Mouse (Mus musculus) macrophage (primary cell): ENCODE results near the gene Fam205c. TPM values are rescaled to one million over a fixed set of nuclear protein-coding genes. Genes with fewer than 3 reads are reported as not detected.
A peak's percentile ranks its signal among the peaks of the same experiment; 100 is the strongest.

Experiments used
- H3K27ac ChIP-seq: fragments of 350-480 bp; formaldehyde crosslinking; 2 replicates; pipeline ENCODE4 v1.9.0; 2021
- H3K36me3 ChIP-seq: fragments of 350-480 bp; formaldehyde crosslinking; 2 replicates; pipeline ENCODE4 v1.9.0; 2021; ENCODE audit errors: inconsistent target
- H3K4me3 ChIP-seq: fragments of 350-480 bp; formaldehyde crosslinking; 2 replicates; pipeline ENCODE4 v1.9.0; 2021; ENCODE audit errors: inconsistent target
- H3K79me2 ChIP-seq: fragments of 350-480 bp; formaldehyde crosslinking; 2 replicates; pipeline ENCODE4 v1.9.0; 2021; ENCODE audit errors: inconsistent target
- WGBS: methylation state at CpG from one replicate; pipeline ENCODE4 v1.1.7; 2026; ENCODE audit warnings: inconsistent platforms; ENCODE audit not compliant: missing documents; 5-methylcytosine and 5-hydroxymethylcytosine counted together
- polyA plus RNA-seq: library from polyadenylated mRNA; stranded (reverse); fragments of 250-400 nt; gene quantifications from 3 replicates; pipeline ENCODE4 v1.2.4, GENCODE M21; 2018; ENCODE audit warnings: inconsistent platforms

Fam205c gene
- polyA plus RNA-seq, 1 experiment from 2014 or later = not detected

DNA sequence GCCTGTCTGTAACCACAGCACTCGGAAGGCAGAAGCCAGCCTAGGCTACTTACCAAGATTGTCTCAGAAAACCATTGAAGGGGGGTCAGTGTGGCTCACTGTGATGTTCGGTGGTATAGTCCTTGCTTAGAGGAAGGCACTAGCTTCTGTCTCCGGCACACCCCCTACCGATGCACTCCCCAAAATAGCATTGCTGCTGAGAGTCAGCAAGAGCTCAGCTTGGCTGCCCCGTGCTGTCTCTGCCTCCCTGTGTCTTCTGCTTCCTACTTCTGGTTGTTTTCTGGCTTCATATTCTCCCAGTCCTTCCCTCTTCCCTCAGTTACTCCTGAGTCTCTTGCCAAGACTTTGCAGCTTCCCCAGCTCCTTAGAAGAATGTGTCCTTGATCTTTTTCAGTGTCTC is 26.8 kb upstream of the Fam205c start:
- WGBS = 51% methylated on average over 5 of the region's 5 CpGs
- no peak overlapping the region for H3K4me3 ChIP-seq

DNA sequence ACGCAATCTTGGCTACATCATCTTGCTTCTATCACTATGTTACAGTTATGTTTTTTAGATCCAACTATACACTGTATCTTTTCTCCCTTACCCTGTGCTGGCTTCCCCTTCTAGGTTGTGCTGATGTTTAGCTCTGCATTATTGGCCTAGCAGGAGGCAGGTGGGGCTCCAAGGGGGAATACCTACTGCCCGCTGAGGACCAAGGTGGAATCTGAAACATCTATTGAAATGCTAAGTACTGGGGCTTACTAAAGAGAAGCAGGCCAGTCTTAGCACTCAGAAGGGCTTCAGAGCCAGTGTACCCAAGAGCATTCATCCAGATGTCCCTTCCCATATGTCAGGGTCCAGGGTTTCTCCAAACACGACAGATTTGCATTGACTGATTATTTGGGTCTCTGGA is 24.9 kb upstream of the Fam205c start:
- H3K36me3 ChIP-seq = no peaks in the 10 kb centered on the region
- no peaks in the 10 kb centered on the region for H3K79me2 ChIP-seq
- H3K4me3 ChIP-seq = no peak overlapping the region
- no peak overlapping the region for H3K27ac ChIP-seq
- 91% methylated on average over 3 of the region's 3 CpGs for WGBS

More for the DNA sequence above, 26.8 kb upstream of the Fam205c start:
- Histone ChIP-seq H3K36me3 (no peaks in the 10 kb centered on the region), H3K27ac (no peak overlapping the region), H3K79me2 (no peaks in the 10 kb centered on the region)

DNA sequence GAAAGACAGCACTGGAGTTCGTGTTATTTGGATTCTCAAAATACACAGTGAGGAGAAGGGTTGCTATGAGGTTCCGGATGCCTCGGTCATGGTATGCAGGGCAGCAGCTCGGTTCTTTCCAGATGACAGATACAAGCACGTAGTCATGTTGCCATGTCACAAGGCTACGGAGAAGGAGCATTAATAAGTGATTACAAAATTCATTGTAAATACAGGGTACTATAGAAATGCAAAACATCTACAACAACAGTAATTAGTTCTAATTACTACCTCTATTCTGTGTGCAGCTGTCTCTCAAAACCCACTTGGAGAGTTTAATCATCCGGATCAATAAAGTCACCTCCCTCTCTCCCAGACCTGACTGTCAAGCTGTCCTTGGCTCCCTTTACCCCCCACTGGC is 21.1 kb upstream of the Fam205c start:
- Histone ChIP-seq H3K36me3 (no peaks in the 10 kb centered on the region), H3K4me3 (no peak overlapping the region), H3K79me2 (no peaks in the 10 kb centered on the region), H3K27ac (no peak overlapping the region)
- WGBS = 95% methylated on average over 7 of the region's 7 CpGs

DNA sequence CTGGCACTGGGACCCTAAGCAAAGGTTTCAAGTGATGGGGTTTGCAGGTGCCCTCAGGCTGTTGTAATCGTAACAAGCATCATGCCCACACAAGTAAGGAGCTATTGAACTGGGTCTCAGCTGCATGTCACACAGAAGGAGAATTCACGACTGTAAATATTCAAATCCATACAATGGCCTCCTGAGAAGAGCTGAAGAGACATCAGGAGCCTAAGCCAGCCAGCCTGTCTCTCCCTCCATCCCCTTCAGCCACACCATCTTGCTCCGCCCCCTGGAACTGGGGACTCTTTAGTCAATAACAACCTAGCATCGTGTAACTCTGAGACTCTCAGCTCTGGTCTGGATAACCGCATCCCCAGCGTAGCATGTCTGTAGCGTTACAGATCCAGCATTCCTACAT is 17.1 kb upstream of the Fam205c start:
- WGBS = 92% methylated on average over 7 of the region's 7 CpGs
- H3K79me2 ChIP-seq = no peaks in the 10 kb centered on the region
- no peak overlapping the region for H3K27ac ChIP-seq
- no peak overlapping the region for H3K4me3 ChIP-seq
- no peaks in the 10 kb centered on the region for H3K36me3 ChIP-seq

DNA sequence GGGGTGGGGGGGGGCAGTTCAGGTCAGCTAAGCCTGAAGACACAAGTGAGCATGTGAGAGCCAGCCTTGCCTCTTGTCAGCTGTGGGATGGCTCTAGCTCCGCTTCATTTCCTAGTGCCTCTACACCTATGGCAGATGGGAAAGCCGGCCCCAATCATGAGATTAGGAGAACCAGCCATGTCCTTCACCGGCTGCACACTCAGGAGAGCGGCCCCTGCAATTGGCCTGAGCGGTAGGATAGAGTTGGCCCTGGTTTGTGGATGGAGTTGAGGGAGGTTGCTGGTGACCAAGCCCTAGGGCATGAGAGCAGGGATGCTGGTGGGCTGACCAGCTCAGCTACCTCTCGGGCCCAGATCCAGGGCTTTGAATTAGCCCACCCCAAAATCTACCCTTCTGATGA is 14.8 kb upstream of the Fam205c start:
- Histone ChIP-seq H3K4me3 (no peak overlapping the region), H3K79me2 (no peaks in the 10 kb centered on the region), H3K27ac (no peak overlapping the region), H3K36me3 (no peaks in the 10 kb centered on the region)
- 92% methylated on average over 6 of the region's 6 CpGs for WGBS

DNA sequence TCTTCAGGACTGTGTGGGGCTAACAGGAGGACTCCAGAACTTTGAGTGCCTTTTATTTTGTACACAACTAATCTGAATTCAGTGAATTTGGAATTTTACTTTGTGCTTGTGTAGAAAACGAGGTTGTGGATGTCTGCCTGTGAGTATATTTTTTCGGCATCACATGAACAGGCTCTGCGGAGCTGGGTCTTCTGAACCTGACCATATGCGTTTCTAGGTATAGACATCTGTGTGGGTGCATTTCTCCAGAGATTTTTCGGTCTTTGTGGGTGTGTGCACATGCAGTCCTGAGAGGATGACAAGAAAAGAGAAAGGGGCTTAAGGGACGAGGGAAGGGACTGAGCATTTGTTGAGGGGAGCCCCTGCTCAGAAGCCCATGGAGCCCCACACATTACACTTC is 12.9 kb upstream of the Fam205c start:
- no peaks in the 10 kb centered on the region for H3K36me3 ChIP-seq
- no peak overlapping the region for H3K27ac ChIP-seq
- 92% methylated on average over 6 of the region's 6 CpGs for WGBS
- no peak overlapping the region for H3K4me3 ChIP-seq
- H3K79me2 ChIP-seq = no peaks in the 10 kb centered on the region

DNA sequence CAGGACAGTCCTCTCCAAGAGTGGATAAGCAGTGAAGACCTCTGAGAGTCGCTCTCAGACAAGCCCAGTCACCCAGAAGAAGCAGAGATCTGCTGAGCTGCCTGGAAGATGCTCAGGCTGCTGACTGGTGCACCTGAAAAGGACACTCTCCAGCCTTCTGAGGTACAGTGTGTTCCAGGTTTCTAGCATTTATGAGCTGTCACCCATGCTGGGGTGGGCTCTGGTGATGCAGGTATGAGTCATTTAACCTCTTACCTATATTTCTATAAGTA is 6.6 kb upstream of the Fam205c start:
- H3K4me3 ChIP-seq = no peak overlapping the region
- H3K27ac ChIP-seq = peak overlapping the region; percentile 70
- WGBS = 11% methylated on average over 1 of the region's 1 CpGs
- H3K36me3 ChIP-seq = no peaks in the 10 kb centered on the region
- no peaks in the 10 kb centered on the region for H3K79me2 ChIP-seq

DNA sequence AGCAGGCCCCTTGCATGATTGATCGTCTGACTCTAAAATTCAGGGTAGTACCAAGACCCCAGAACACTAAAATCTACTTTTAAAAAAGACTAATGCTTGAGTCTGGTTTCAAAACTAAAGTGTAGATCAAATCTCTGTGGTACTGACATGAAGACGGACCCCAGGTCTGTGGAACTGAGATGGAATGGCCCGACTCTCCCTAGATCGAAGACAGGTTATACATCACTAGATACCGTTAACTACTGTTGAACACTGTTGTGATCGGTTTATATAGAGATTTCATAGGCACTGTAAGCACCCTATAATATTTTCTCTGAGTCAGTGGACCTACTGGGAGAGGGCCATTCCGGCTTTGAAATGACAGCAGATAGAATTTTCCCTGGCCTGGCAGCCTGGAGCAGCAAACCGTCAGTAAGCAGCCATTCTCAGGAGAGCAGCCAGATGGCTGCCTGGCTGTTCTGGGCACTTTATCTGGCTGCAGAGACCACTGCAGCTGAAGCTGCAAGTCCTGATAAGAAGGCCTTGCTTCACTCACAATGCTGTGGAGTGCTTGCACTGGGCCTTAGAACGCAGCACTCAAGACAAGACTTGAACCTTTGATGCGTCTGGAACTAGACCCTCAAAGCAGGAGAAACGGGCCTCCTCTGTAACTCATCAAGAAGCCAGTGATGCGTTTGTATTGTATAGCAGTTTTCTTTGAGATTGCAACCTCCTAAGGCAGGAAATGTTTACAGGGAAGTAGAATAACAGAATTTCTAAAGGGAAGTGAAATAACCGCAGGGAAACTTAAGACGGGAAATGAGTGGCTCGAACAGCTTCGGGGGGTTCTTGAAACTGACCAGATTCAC is 6.0 kb upstream of the Fam205c start:
- peak overlapping the region; percentile 70 for H3K27ac ChIP-seq
- no peak overlapping the region for H3K4me3 ChIP-seq
- H3K79me2 ChIP-seq = no peaks in the 10 kb centered on the region
- H3K36me3 ChIP-seq = no peaks in the 10 kb centered on the region
- 37% methylated on average over 16 of the region's 16 CpGs for WGBS

DNA sequence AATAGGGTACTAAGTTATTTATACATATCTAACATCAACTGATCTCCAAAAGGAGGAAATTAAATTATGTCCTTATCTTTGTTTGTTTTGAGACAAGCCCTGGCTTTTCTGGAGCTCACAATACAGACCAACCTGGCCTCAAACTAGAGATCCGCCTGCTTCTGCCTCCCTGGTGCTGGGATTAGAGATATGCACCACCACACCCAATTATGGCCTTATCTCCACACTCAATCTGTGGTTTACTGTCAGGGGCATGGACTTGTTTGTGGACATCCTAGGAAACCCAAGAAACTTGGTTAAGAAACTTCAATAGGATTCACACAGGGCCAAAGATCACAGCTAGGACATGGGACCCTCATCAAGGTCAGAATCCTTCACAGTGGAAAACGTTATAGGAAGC is 3.6 kb upstream of the Fam205c start:
- Histone ChIP-seq H3K27ac (no peak overlapping the region), H3K4me3 (no peak overlapping the region), H3K36me3 (no peaks in the 10 kb centered on the region), H3K79me2 (no peaks in the 10 kb centered on the region)
- WGBS = 94% methylated on average over 2 of the region's 2 CpGs

DNA sequence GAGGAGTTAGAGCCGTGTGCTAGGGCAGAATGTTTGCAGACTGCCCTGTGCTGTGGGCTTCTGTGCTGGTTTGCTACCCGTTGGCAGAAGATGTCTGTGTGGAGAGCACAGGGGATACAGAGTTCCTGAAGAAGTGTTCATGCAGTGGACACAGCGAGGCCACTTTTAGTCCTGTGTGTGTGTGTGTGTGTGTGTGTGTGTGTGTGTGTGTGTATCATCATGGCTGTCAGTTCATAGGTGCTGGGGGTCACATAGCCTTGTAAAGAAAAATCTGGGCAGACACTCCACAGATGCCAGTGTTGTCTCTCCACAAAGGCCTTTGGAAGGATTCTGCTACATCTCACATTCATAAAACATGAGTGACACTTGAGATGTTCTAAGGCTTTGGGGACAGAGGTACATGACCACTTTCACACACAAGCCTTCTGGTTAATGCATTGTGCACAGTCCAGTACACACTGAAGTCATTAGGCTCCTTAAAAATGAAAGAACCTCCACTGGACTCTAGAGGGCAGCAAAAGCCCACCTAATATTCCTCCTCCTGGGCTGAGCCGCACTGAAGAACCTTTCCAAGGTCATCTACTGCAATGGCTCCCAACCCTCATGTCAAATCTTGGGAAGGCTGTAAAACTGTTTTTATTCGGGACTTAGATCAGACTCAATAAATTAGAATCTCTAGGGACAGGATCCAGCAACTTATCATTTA is 2.7 kb upstream of the Fam205c start:
- 40% methylated on average over 4 of the region's 5 CpGs for WGBS
- H3K27ac ChIP-seq = no peak overlapping the region
- H3K36me3 ChIP-seq = no peaks in the 10 kb centered on the region
- no peak overlapping the region for H3K4me3 ChIP-seq
- H3K79me2 ChIP-seq = no peaks in the 10 kb centered on the region

DNA sequence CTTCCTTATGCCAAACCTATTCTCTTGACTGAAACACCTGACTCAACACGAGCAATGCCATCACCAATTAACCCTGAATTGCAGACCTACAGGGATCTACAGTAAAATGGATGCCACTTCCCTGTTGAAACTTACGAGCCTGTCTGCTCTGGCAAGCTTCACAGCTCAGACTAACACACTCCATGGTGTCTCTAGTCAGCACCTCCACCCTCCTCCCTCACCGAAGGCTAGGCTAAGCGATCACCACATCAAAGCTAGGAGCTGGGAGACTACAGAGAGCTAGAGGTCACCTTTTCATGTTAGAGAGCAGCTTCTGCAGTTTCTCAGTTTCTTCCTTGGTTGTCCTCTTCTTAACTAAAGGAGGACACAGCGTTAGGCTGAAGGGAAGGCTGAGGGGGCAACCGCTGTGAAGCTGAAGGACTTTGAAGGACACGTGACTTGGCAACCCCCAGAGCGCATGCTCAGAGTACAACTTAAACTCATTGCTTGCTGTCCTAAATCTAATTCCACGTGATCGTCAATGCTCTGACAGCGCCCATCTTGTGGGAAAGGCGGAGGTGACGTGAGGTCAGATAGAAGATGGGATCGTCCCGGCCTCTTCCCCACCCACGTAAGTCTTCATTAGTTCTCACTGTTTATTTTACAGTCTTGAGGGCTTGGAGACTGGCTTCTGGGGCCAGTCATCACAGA is 1.1 kb downstream of the Fam205c start:
- H3K36me3 ChIP-seq = no peaks in the 10 kb centered on the region
- no peak overlapping the region for H3K27ac ChIP-seq

DNA sequence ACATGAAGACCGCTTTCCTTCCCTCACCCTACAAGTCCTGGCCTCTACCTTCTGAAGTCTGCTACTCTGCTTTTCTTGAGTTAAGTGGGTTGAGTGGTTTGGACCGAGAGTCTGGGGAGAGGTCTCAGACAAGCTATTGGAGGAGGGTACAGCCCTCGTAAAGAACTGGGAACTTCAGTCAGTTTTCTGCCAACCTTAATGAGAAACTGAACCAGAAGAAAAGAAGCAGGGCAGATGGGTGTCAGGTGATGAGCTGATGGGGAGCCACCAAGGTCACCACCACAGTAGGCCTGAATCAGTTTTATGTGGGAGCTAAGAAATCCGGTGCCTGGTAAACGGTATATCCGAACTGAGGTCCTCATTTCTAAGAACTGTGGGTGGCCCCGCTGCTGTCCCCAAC is 1.9 kb downstream of the Fam205c start:
- WGBS = 95% methylated on average over 7 of the region's 7 CpGs
- Histone ChIP-seq H3K79me2 (no peaks in the 10 kb centered on the region), H3K4me3 (no peak overlapping the region), H3K27ac (no peak overlapping the region), H3K36me3 (no peaks in the 10 kb centered on the region)

More for the DNA sequence above, 1.1 kb downstream of the Fam205c start:
- Histone ChIP-seq H3K4me3 (no peak overlapping the region), H3K79me2 (no peaks in the 10 kb centered on the region)
- 87% methylated on average over 16 of the region's 16 CpGs for WGBS

DNA sequence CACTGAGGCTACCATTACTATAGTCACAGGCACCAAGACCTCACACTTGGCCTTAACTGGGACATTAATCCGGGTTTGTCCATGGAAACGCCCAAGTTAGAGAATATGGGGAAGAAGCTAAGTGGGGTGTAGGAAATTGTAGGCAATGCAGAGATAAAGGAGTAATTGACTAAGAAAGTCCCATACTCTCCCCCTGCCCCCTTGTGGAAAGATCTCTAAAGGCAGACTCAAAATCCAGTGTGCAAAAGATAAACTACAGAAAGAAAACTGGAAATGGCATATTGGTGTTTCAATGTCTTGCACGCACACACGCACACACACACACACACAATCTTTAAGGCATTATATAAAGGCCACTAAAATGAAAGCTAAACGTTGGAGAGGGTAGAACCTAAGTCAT is 3.3 kb downstream of the Fam205c start:
- no peak overlapping the region for H3K27ac ChIP-seq
- no peak overlapping the region for H3K4me3 ChIP-seq
- no peaks in the 10 kb centered on the region for H3K36me3 ChIP-seq
- WGBS = 78% methylated on average over 5 of the region's 5 CpGs
- no peaks in the 10 kb centered on the region for H3K79me2 ChIP-seq

DNA sequence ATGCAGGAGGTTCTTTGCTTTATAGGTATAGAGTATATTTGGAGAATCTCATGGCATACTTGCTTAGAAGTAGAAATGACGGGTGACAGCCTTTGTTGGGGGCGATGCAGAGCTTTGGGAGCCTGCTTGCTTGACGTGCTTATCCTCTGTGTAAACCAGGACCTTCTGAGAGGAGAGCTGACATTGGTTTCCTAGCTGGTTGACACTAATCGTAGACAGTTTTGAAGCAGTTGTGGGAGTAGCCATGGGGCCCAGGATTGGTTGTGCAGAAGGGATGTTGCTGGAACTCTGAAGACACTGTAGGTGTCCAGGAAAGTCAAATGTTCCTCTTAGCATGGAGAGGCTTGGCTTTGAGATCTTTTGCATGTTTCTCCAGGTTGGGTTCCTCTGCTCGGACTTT is 5.8 kb downstream of the Fam205c start:
- H3K79me2 ChIP-seq = no peaks in the 10 kb centered on the region
- no peak overlapping the region for H3K4me3 ChIP-seq
- H3K36me3 ChIP-seq = no peaks in the 10 kb centered on the region
- WGBS = 93% methylated on average over 5 of the region's 5 CpGs
- no peak overlapping the region for H3K27ac ChIP-seq

DNA sequence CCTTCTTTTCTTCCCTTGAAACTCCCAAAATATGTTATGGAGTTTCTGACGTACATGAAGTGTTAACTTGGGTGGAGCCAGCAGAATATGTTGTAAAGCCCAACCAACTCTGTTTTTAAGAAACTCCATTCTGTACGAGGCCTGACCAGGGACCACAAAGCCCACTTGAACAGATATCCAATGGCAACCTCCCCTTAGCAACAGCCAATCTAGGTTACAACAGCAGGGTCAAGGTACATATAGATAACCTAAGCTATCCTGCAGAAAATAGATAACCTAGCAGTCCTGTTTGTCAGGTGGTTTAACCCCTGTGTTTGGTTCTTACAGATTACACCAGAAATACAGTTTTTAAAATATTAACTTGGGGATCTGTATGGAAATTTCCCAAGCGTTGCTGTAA is 6.6 kb downstream of the Fam205c start:
- H3K79me2 ChIP-seq = no peaks in the 10 kb centered on the region
- WGBS = 73% methylated on average over 3 of the region's 3 CpGs
- H3K27ac ChIP-seq = no peak overlapping the region
- no peaks in the 10 kb centered on the region for H3K36me3 ChIP-seq
- no peak overlapping the region for H3K4me3 ChIP-seq
